Mouse (Mus musculus): ENCODE measurements around the gene Rlbp1. TPM values are rescaled to one million over a fixed set of nuclear protein-coding genes. Genes with fewer than 3 reads are reported as not detected.

Gene Rlbp1
- polyA plus RNA-seq, 1 experiment, result 0.08 TPM

- DNase-seq (ENCODE audit: low spot score), result no peak
Observed at GRCm38 (mm10) chr7:79376516-79377275, 10.2 kb downstream of the Rlbp1 start.

- DNase-seq (ENCODE audit: low spot score), result no peak
Observed at GRCm38 (mm10) chr7:79375594-79375993, 11.3 kb downstream of the Rlbp1 start.

DNA sequence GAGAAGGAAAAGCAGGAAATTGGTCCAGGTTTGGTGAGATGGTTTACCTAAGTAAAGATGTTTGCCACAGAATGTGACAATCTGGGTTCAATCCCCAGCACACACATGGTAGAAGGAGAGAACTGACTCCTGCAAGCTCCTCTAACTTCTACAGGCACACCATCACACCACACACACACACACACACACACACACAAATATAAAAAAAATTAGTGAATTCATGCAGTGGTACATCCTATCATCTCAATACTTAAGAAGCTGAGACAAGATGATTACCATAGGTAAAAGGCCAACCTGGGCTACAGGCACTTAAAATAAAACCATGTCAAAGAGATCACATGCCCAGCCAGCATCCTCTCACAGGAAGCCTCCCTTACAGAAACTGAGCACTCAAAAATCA lies 12.8 kb downstream of the Rlbp1 start:
- DNase-seq (ENCODE audit: low spot score), result no peak

DNA sequence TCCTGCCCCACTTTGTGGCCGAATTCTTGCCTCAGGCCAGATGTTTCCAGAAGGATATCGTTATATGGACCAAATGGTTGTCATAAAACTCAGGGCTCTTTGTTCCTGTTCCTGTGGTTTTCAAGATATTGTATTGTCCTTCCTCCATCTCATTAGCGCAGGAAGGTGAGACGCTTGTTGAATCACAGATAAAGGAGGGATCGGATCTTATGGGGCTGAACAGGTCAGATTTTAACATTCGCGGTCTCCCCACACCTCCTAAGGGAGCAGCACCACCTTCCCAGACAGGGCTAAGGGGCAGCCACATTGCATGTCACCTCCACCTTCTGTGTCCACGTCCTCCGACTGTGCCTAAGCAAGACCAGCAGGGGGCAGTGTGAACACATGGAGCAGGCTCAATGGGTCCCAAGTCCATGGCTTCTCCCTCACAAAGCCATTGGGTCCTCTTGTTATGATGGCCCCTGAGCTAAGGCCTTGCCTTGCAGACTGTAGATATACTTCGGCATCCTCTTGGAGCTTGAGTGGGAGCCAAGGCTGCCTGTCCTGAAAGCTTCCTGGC lies 15.4 kb downstream of the Rlbp1 start:
- peak; percentile 58 for DNase-seq (ENCODE audit: low spot score)

DNA sequence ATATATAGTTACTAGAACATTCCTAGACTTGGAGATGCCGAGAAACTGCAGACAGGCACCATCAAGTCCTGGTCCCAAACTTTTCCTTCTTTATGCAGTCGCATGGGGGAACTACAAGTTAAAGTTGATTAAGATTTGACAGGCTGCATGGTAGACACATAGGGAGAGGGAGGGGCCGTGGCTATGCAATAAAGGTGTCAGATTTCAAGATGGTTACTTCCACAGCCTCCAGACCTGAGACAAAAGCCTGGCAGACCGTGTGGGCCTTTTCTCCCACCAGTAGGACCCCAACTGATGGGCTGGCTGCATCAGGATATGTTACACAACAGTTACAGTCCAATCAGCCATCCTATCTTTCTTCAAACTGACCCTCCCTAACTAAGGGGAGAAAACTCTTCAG lies 17.4 kb downstream of the Rlbp1 start:
- DNase-seq (ENCODE audit: low spot score), result no peak

- DNase-seq (ENCODE audit: low spot score), result no peak
Observed at GRCm38 (mm10) chr7:79368664-79369063, 18.2 kb downstream of the Rlbp1 start.

- no peak for DNase-seq (ENCODE audit: low spot score)
Observed at GRCm38 (mm10) chr7:79363370-79364043, 23.3 kb downstream of the Rlbp1 start.

DNA sequence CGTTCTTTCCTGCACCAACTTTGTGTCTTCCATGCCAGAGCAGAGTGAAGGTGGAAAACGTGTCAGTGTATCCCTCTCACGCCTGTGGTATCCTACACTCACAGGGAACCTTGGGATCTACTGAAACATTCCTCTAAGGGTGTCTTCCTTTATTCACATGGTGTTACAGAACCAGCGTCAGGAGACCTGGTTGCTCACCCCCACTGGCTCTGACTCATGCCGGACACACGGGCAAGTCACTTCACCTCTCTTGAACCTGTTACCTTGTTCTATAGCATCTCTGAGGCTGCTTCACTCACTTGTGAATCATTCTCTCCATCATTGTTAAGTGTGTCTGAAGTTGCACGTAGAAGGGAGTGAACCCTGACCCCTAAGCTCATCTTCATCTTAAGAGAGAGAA lies 24.0 kb downstream of the Rlbp1 start:
- no peak for DNase-seq (ENCODE audit: low spot score)

DNA sequence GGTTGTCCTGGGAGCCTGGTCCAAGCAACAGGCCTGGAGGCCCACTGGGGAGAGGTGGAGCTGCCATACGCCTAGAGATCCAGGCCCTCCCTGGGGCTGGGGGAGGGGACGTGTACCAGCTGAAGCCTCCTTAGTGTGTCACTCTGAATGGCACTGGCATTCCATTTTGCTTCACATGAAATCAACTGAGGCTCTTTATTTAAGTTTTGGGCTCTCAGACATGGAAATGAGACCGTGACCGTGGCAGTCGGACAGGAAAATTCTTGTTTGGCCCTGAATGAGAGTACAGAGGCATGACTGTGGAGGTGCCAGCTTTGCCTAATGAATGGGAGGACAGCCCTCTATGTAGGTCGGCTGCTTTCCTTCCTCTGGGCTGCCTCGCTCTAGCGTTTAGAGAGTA lies 24.6 kb downstream of the Rlbp1 start:
- DNase-seq (ENCODE audit: low spot score), result no peak

- DNase-seq (ENCODE audit: low spot score), result no peak
Observed at GRCm38 (mm10) chr7:79360056-79360455, 26.8 kb downstream of the Rlbp1 start.

DNA sequence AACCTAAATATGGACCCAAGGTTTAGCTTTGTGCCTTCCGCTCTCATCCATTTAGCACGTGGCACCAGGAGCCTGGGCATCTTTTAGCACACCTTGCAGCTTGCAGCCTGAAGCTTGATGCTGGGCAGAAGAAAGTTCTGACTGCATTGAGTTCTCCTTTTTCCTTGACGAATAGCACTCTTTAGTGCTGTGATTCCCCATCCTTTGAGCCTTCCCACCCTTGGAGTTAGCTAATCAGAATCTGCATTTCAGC lies 27.7 kb downstream of the Rlbp1 start:
- DNase-seq (ENCODE audit: low spot score), result no peak

GRCm38 (mm10) chr7:79358350-79359182 lies 28.3 kb downstream of the Rlbp1 start:
- DNase-seq (ENCODE audit: low spot score), result no peak

DNA sequence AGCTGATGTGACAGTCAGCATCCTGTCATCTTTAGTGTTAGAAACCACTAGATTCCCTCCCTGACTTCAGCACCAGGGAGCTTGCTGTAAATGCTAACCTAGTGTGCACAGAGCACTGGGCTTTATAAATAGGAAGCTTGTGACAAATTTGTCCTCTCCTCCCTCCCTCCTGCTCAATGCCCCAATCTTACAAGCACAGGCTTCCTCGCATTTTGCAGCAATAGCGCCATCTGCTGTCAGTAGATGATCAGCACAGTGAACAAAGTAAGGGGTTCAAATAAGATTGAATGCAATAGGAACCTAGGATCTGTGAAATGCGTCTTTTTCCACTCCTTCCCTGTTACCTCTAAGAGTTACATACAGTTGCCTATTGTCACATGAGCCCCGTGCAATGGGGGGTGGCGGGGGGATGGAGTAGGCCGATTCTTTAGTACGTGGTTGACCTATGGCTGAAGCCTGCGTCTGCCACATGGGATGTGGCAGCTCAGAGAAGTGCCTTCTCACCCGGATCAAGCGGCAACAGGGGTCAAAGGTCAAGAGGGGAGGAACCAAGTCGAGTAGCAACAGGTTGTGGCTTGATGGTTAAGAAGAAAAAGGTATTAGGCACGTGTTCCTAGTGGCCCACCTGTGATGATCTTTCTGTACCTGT lies 37.0 kb downstream of the Rlbp1 start:
- DNase-seq (ENCODE audit: low spot score), result no peak

GRCm38 (mm10) chr7:79348816-79349215 lies 38.0 kb downstream of the Rlbp1 start:
- no peak for DNase-seq (ENCODE audit: low spot score)

GRCm38 (mm10) chr7:79347108-79347813 lies 39.6 kb downstream of the Rlbp1 start:
- DNase-seq (ENCODE audit: low spot score), result no peak

- DNase-seq (ENCODE audit: low spot score), result no peak
Observed at GRCm38 (mm10) chr7:79346555-79347075, 40.2 kb downstream of the Rlbp1 start.

- no peak for DNase-seq (ENCODE audit: low spot score)
Observed at GRCm38 (mm10) chr7:79345902-79346301, 40.9 kb downstream of the Rlbp1 start.

GRCm38 (mm10) chr7:79336362-79336910 lies 50.4 kb downstream of the Rlbp1 start:
- no peak for DNase-seq (ENCODE audit: low spot score)

DNA sequence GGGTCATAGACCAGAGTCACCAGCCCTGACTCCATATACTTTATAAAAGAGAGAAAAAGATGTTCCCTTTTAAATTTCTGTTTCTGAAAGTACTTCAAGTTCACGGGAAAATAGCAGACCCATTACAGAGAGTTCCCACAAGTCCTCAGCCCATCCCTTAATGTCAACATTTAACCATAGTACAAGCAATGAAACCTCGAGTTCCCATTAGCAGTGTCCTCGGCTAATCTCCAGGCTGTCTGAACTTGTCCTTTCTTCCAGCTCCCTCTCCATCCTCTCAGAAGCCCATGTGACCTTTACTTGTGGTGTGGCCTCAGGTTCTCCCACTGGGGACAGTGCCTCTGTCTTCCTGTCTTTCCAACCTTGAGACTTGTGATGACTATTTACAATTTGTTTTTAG lies 53.4 kb downstream of the Rlbp1 start:
- no peak for DNase-seq (ENCODE audit: low spot score)

GRCm38 (mm10) chr7:79331197-79331596 lies 55.7 kb downstream of the Rlbp1 start:
- DNase-seq (ENCODE audit: low spot score), result no peak

DNA sequence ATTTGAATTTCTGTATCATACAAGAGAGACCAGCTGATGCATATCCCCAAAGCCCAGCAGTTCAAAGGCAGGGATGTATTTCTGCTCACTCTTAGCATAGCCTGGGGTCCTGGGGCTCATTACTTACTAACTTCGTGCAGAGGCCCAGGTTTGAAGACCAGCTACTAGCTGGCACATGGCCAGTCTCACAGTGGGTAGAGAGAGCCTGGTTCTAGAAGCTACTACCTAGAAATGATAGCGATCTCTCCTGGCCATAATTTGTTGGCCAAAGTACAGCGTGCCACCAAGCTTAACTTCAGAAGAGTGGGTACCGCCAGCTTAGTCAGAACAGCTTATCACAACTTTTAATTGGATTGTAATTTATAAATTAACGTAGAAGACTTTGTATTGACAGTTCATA lies 58.1 kb downstream of the Rlbp1 start:
- no peak for DNase-seq (ENCODE audit: low spot score)

Measured in urinary bladder, adult 2 months (tissue).